Mouse (Mus musculus) thymus, postnatal 36 days (tissue): ENCODE results near the gene Otulinl.

ENCODE experiments used
- DNase-seq, 2 experiments: peaks; one replicate each; pipeline ENCODE4 v3.0.0; 2022; ENCODE audit warnings: mixed read lengths in 2 of 2

Gene Otulinl

DNA sequence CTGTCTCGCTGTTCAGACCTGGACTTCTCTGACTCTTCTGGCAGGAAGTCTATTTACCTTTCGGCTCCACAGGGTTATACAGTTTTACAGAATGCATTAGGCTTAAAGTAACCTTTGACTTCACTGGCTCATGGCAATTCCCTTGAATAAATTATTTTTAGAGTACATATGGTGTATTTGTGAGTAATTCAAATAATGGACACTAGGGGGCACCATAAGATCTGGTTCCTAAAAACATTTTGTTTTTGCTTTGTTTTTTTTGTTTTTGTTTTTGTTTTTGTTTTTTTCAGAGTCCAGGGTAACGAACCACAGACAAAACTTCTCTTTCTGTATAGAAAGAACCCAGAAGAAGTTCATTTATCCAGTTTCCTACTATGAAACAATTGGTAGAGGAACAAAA lies 33.7 kb downstream of the Otulinl start:
- DNase-seq, result no peak

DNA sequence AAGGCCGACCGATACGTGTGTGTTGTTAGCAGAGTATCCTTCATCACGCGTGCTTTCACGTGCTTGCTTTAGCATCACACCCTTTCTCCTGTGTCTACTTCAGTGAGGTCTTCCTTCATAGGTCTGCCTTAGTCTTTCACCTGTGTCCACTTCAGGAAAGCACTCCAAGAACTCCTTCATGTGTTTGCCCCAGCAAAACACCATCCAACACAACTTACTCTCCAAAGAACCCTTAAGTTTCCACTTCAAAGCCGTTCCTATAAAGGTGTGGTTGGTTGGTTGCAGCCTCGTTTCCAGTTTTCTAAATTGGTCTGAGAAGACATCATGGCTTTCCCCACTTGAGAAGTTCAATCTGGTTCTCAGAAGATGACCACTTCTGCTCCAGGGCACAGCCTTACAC lies 34.7 kb downstream of the Otulinl start:
- no peak for DNase-seq

DNA sequence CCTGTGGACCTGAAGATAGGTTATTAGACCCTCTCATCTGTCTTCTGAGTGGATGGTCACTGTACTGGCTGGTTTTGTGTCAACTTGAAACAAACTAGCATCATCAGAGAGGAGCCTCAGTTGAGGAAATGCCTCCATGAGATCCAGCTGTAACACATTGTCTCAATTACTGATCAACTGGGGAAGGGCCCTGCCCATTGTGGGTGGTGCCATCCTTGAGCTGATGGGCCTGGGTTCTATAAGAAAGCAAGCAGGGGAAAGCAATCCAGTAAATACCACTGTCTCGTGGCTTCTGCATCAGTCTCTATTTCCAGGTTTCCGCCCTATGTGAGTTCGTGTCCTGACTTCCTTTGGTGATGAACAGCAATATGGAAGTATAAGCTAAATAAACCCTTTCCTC lies 36.1 kb downstream of the Otulinl start:
- DNase-seq, result no peak

DNA sequence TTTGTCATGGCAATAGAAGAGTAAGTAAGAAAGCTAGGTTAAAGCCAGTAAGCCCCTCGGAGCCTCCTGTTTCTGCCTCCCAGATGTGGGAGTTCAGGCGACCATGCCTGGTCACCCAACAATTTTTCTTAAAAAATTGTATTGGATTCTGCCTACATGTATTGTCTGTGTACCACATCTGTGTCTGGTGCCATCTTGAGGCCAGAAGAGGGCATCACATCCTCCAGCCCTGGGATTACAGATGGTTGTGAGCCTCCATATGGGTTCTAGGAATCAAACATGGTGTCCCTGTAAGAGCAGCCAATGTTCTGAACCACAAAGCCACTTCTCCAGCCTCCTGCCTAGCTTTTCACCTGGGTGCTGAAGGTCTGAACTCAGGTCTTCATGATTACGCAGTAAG lies 38.5 kb downstream of the Otulinl start:
- peak; percentile 38 to 43 for DNase-seq

DNA sequence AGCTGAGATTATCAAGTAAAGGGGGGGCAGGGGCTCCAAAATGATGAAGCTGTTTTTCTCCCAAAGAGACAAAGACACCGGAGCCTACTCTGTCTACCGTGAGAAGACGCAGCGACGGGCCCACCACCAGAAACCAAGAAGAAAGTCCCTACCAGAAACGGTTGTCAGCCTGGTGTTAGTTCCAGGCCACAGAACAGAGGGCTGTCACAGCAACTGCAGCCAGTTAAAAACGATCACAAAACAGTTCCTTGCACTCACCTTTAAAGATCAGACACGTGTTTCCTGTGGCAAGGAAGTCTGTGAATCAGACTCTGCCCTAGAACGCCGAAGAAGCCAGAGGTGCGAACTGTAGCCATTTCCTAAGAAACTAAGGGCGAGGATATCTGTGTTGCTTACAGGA lies 40.2 kb downstream of the Otulinl start:
- no peak for DNase-seq

DNA sequence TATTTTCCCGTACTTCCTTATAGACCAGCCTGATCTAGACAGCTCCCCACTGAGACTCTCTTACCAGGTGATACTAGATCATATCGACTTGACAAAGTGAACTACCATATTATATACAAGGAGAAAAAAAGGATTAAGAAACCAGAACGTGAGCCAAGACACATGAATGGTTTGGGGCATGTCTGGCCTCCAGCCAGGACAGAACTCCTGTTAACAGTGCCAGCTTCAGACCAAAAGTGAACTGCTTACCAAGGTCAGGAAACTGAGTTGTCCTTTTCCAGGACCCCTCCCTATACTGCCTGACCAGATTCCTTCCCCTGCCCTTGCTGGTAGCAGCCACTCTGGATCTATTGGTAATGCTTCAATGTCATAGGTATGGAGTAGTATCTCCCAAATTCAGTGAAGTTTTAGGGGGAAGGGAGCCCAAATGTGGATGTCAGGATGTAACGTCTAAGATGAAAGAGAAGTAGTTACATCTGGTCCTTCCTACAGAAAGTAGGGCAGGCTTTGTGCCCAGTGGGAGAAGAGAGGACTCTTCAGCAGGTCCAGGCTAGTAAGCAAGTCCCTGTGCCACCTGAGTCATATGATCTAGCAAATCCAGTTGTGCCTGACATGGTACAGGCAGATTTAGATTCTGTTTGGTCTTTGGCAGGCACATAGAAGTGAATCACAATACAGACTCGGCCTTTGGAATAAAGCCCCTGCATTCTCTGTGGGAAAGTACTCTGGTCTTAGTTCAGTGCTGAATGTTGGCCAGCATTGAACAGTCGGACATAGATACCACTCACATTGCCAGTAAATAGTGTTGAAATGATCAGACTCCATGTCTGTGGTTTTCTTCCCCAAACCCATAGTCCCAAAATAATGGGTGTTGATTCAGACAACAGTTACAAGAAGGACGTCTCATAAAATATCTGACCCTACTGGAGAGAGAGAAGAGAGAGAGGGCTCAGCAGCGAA lies 47.2 kb downstream of the Otulinl start:
- no peak for DNase-seq

DNA sequence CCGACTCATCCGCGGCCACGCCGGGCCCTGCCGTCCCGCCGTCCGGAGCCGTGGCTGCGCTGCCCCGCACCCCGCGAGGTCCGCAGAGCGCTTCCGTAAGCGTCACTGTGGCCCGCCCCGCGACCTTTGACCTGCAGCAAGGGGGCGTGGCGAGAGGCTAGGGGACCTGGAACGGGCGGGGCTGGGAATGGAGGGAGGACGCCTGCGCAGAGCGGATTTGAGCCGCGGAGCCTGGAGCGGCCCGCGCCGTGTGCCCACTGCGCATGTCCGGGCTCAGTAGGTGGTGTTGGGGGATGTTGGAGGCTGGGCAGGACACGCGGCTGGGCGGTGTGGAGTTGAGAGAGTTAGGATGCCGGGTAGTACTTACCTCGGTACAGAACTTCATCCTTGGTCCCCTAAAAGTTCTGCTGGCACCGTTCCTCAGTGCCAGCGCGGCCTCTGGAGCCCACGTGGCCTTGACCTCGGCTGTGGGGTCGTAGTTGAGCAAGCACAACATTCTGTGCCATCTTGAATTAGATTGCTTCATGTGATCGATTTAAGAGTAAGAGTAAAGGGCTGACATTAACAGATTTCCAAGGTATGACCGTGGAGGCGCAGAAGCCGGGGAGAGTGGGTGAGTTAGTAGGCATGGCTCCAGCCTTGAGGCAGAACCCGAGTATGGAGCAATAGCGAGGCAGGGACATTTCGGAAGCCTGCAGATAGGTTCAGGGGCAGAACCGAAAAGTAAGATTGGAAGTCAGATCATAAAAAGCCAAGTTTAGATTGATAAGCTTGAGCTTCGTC lies 50.6 kb downstream of the Otulinl start, which contains the start of gene Otulin:
TSS of gene Otulin (minus strand) at position 93 of the 783 bp plus-strand sequence.
- DNase-seq, result peak; percentile 98 to 99

DNA sequence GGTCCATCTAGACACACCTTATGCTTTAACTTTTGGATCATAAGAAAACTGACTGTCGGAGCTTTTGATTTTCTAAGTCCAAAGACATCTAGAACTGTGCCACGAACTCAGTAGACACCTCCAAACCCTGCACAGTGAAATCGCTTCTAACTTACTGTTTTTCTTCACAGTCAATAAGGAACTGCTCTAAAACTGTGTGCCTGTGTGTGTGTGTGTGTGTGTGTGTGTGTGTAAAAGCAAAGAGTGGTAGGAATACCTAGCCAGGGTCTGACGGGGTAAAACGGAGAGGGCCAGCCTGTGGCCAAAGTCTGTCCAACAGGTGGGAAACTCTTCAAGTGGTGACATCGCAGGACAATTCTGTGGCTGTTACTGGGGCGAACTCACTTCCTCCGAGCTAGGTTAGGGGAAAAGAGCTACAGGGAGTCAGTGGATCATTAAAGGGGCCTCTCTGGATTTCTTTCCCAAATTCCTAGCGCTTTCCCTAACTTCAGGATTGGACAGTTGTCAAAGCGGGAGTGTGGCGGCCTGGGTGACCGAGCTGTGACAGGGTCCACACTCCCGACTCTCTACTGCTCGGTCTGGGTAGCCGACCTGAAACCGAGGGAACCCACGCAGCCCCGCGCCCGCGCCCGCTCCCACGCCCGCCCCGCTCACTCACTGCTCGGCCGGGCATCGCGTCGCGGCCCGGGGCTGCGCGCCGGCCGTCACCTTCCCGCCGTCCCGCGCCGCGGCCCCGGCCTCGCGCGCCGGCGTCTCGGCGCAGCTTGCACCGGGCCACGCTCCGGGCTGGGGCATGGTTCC lies 51.4 kb downstream of the Otulinl start:
- no peak for DNase-seq

DNA sequence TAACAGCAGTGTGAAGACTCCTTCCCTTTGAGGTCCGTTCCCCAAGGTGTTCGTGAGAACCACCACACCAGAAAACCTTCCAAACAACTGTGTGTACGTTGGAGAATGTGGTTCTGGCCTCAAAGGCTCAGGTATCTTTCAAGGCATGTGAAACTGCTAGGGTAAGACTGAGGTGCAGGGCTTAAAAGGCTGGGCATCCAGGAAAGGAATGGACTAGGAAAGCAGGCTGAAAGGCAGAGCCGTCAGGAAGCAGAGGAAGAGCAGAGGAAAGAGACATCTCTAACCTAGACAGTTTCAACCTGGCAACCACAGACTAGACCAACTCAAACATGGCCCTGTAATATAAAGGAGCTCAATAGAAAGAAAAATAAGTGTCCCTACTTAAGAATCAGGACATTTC lies 52.3 kb downstream of the Otulinl start:
- no peak for DNase-seq

DNA sequence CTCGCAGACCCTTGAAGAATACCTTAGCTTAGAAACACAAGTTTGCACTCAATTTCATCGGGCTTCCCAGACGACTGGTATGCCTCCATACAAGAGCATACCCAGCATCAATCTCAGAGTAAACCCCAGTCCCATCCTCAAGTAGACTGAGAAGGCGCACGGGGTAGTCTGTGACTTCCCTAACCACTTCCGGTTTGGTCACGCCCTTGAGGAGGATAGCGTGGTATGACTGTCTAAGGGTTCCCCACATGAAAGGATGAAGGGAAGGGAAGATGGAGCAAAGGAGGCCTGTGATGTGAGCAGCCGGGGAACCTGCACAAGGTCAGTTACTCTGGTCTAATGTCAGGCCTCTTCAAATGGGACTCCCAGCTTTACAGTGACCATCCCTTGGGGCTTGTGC lies 53.6 kb downstream of the Otulinl start:
- peak in 1 of 2 experiments; percentile 45 for DNase-seq

DNA sequence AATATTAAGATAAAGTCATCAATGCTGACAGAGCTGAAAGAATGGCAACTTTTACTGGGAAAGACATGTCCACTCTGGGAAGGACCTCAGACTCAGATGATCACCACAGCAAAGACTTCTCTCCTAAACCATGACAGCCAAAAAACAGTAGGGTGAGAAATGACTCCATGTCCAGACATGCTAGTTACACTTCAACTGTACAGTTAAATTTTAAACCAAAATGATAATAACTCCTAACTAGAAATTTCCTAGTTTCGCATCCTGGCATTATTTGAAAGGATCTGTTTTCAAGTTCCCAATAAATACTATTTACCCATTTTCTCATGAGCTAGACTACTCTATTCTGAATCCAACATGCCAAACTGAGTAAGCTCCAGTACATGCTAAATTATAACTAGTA lies 55.1 kb downstream of the Otulinl start:
- no peak for DNase-seq

DNA sequence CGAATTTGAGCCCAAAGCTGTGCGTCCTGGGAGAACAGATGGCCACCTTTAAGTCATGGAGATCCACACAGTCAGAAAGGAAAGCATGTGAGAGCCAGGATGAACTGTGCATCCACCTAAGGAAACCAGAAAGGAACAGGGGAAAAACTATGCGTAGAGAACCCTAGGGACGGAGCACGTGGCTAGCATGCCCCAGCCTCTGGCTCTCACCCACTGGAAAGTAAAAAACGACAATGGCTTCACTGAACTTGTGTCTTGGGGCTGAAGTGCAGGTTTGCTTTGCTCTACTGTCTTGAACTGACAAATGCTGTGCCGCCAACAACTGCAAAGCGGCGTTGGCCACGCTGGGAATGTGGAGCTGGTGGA lies 55.5 kb downstream of the Otulinl start:
- DNase-seq, result no peak

DNA sequence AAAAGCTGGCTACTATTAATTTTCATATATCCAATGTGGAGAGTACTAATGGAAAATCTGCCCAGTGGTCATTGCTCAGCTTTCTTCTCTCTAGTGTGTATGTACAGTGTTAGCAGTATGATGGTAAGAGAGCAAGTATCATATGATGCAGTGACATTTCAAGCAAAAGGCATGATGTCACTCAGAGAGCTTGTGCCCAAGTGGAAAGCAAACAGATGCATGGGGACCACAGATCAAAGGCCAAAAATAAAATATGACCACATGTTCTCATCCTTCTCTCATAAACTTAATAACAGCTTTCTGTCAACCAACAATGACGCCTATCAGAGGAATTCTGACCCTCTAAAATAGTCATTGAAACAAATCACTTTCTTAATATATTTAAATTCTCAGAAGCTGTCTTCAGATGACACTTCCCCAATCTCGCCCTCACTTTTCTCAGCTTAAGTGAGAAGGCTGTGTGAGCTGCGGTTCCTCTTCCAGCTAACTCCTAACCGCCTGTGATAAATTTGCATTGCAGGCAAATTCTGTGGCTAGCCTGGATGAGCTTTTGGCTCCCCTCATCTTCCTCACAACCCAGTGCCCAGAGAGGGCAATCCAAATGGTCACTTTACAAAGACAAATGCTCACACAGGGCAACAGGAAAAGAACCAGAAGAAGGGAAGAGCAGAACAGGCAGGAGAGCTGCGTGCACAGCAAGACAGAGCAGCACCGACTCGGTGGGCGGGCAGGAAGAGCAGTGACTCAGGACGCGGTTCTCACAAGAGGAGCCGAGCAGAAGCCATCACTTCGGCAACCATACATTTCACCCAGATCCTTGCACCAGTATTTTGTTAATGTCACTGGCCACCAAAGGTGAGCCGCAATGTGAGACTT lies 56.1 kb downstream of the Otulinl start:
- DNase-seq, result peak in 1 of 2 experiments; percentile 21

DNA sequence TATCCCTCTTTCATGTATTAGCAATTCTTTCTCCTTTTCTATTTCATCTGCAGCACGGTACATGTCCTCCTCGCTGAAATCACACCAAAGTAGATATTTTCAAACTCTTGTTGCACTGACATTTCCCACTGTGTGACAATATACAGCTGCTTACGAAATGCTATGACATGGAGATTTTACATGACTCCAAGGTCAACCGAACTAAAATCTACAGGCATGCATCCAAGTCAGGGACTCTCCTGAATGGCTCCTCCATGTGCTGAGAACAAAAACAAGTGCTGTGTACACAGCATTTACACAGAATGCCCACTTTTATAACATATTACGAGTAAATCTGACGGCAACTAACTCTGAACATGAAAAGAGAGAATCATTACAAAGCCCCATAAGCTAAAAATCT lies 58.1 kb downstream of the Otulinl start:
- DNase-seq, result no peak

DNA sequence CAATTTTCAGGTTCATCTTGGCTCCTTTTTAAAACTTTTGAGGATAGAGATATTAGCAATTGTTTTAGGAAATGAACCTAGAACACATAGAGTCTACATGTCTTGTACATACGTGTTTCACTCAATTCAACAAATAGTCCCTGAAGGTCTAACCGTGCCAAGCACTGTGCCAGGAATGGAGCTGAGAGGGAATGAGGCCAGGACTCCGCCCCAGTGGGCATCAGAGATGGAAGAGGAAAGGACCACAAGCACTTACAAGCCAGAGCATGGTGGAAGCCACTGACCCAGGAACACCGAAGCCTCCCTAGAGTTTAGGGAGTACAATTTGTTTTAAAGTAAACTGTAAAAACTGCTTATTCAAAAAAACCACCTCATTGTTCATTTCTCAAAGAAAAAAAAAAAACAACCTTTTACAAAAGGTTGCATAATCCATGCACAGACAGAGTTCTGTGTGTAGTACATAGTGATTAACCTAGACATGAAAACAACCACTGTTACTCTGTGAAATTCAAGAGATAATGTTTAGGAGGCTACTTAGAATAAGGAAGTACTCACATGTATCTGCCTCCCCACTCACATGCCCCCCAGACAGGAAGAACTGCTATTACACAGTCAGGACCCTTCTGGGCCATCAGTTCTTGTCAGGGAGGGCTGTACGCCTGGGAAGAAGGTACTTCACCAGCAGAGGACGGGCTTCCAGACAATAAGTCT lies 60.7 kb downstream of the Otulinl start:
- no peak for DNase-seq

DNA sequence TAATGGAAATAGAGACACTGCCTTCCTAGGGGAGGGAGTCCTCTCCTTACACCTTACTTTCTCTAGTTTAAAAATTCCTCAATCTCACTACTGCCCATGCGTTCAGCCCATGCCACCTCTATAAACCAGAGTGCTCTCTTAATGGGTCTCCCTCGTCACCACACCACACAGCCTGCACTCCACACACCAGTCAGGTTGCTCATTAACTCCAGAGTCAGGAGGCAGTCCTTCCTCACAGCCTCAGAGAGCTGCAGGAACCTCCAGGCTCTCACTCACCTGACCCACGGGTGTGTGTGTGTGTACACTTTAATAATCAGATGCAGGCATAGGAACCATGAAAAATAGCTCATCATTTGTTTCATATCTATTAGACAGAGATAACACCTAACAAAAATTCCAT lies 61.7 kb downstream of the Otulinl start:
- no peak for DNase-seq

DNA sequence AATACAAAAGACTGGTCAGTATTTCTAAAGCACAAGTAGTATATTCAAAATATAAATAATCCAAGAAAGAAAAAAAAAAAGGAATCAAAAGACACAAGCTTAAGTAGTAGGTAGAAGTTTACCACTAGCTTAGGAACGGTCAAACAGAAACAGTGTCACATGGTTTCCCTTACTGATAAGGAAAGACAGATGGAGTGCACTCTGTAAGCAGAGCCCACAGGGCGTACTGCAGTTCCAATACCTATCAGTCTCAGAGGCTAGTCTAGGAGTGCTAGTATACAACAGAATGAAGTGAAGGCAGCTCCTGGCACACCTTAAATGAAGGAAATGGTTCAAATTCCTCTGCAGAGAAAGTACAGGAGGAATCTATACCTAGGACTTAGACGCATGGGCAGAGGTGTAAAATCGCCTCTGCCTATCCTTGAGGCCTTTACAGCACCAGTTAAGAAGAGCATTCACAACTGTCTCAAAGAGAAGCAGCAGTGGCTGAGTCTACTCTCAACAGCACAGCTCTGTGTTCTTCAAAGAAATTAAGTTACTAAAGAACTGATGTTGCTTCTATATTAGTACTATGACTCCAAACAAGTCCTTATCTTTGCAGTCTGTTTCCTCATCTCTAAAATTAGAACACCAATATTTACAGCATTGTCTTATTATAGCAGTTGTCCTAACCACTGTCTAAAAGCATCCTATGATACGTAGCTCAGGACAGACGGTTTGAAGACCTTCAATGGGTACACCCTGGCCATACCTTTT lies 62.4 kb downstream of the Otulinl start:
- no peak for DNase-seq

DNA sequence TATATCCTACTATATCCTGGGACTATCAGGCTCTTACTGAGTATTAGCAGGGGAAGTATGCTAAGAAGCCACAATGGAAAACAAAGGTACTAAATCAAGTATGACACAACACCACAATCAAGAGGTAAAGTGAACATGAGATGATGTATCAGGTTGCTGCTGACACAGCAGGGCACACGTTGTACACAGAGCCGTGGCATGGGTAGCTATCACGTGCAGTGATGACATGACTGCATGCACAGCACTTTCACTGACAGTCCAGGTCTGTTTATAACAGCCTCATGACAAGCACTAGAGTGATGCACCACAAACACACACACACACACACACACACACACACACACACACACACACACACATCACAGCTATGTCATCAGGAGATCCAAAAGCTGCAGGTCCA lies 64.2 kb downstream of the Otulinl start:
- no peak for DNase-seq

DNA sequence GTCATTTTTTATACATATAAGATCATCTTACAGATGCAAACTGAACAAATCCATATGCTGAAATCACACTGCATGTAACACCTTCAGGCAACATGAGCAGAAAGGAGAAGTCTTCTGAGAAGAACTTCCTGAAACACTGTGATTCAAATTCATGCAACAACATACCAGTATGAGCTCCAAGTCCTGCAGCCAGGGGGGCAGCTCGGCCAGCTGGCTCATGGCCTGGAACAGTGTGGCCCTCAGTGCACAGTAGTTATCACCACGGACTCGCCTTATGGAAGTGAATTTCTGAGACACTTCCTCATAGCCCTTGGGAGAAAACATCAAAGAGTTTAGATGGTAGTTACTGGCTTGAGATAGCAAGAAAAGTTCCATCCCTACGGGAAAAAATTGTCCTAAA lies 65.2 kb downstream of the Otulinl start:
- DNase-seq, result no peak

DNA sequence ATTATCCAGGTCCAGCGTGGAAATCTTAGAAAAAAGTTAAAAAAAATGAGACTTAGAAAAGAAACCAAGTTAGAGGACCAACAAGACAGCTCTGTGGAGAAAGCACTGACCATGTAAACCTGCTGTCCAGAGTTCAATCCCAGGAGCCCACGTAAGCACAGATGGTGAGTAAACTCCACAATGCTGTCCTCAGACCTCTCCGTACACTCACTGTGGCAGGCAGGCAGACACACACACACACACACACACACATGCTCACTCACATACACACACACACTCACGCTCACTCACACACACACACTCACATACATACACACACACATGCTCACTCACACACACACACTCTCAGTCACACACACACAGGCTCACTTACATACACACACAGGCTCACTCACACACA lies 68.1 kb downstream of the Otulinl start:
- no peak for DNase-seq
